Mouse (Mus musculus) layer of hippocampus, postnatal 36 days (tissue): ENCODE results near the gene Hoxa5. TPM values are rescaled to one million over a fixed set of nuclear protein-coding genes. Genes with fewer than 3 reads are reported as not detected.

Source experiments
- DNase-seq, 2 experiments: peaks; one replicate each; pipeline ENCODE4 v3.0.0; 2022
- total RNA-seq, 2 experiments: library from RNA; stranded (reverse); gene quantifications; 2 replicates each; pipeline ENCODE4 v1.2.3; 2021

Gene Hoxa5
- total RNA-seq, 2 experiments from 2014 or later = not detected

DNA sequence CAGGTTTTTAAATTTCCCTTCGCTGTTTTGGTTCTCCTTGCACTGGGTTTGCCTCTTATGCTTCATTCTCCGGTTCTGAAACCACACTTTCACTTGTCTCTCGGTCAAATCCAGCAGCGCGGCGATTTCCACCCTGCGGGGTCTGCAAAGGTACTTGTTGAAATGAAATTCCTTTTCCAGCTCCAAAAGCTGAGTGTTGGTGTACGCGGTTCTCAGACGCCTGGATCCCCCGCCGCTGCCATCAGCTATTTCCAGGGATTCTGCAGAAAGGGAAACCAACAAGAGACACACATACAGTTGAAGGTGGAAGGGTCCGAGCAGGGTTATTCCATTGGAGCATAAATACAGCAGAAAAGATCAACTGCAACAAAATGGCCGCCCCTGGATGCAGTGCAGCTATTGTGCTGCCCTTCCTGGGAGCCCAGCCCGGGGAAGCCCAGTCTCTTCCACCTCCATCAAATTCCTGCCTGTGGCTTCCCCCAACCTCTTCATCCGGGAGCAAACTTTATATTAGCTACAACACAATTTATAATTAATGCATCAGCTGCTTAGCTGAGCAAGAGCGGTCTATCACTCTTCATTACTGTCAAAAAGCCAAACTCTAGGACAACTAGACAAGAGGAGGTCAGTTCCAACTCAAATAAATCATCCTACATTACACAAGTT, 40.9 kb downstream of the Hoxa5 start:
- no peak for DNase-seq

GRCm38 (mm10) chr6:52162611-52163365, 41.6 kb downstream of the Hoxa5 start:
- DNase-seq = no peak

DNA sequence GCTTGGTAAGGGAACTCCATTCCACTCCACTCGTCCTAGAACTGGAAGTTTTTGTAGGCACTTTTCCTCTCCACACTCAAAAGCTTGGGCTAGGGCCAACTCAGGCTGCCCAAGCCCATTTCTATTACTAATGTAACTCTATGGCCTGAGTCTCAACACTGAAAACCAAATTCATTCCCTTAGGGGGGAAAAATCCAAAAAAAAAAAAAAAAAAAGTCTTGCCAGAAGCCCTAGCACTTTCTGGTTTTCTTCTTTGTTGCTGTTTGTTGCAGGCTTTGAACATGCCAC, 42.4 kb downstream of the Hoxa5 start:
- DNase-seq = no peak

DNA sequence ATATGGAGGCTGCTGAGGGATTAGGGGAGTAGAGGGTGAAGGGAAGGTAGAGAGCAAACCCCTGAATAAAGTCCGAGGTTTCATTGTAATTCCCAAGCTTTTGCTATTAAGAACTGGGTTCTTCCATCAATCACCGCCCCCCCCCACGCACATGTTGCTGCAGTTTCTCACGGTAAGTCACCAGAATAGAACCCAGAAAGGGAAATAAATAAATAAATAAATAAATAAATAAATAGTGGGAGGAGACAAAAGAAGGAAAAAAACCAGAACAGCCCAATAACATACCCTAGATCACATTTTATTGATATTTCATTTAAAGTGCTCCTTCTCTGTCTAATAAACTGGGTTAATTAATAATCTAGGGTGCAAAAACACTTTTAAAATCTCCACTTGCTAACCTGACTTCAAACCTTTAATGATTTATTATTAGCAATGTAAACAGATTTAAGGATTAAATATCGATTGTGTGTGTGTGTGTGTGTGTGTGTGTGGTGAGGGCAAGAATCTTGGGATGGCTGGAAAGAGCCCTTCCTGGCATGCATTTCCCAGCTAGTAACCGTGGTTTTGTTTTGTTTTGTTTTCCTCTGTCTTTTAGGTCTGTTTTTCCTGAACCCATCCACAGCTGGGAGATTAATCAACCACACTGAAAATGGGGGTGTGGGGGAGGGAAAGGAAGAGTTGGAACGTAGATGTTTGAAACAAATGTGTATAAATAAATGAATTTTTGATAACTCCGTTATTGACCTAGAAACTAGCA, 42.9 kb downstream of the Hoxa5 start:
- no peak for DNase-seq

DNA sequence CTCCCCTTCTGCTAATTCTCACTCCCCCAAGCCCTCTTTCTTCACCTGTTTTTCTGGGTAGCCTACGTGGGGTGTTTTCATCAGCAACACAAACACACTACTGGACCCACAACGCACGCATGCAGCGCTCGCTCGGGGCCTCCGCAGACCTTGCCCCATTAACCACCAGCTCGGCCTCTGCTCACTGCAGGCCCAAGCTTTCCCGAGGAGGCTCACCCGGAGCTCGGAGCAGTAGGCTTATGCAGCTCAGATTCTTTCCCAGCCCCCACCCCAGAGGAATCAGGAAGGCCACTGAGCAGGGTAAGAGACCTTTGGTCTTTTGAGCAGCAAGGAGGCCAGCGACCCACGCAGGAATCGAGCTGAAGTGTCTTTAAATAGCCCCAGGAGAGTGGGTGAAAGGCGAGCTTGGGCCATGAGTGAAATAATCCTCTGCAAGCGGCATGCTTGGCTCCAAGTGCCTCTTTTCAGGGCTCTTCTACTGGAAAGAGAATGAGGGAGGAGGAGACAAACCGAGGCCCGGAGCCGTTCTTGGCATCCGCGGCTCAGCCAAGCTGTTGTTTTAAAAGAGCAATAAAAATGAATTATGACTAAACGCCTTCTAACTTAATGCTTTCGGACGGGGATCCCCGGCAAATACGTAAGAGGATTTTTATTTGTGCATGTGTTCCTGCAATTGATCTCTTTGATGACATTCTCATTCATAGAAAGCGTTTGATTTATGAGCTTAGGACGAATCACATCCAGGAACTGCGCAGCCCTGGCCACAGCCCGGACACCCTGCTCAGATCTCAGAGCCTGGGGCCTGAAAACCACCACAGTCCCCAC, 43.7 kb downstream of the Hoxa5 start:
- DNase-seq = no peak

- no peak for DNase-seq
These were observed 44.4 kb downstream of the Hoxa5 start for GRCm38 (mm10) chr6:52159979-52160378.

- no peak for DNase-seq
These were observed 45.1 kb downstream of the Hoxa5 start for GRCm38 (mm10) chr6:52159164-52159761.

GRCm38 (mm10) chr6:52158276-52159051, 45.9 kb downstream of the Hoxa5 start, which contains the start of gene Hoxa1:
TSS of gene Hoxa1 (minus strand) at chr6:52158317.
- no peak for DNase-seq

DNA sequence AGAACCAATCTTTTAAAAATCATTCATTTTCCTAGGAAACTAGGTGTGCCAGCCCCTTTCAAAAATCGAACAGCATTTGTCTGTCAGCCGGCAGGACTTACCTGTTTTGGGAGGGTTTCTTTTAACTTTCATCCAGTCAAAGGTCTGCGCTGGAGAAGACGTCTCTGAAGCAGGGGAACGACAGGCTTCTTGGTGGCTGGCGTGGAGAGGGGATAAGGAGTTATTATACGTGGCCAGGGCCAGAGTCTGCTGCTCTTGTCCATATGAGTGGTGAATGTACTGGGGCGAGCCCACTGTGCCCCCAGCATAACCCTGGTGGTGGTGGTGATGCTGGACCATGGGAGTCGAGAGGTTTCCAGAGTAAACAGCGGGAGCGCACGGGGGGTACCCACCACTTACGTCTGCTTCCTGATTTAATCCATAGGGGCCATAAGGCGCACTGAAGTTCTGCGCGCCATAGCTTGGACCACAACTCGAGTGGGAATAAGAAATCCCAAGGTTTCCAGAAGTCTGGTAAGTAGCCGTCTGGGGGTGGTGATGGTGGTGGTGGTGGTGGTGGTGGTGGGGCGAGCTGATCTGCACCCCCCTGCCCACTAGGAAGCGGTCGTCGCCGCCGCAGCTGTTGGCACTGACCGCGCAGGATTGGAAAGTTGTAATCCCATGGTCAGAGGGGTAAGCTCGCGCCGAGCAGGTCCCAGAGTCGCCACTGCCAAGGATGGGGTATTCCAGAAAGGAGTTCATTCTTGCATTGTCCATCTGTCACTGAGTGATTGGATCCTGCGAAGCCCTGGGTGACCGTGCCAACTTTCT, 46.7 kb downstream of the Hoxa5 start:
- DNase-seq = no peak

GRCm38 (mm10) chr6:52156551-52157200, 47.7 kb downstream of the Hoxa5 start:
- DNase-seq = no peak

DNA sequence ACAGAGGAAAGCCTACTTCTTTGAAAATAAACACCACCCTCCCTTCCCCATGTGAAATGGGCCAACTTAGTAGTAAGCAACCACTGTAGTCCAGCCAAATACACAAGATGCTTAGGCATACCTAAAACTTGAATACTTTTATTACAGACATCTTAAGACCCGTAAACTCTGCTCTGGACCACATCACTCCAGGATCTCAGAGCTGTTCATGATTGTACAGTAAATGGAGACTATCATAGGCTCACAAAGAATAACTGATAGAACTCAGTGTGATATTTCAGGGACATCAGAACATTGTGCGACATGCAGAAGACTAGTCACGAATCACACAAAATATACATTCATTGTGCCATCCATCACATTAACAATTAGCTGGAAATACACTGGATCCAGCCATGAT, 48.9 kb downstream of the Hoxa5 start:
- DNase-seq = no peak

DNA sequence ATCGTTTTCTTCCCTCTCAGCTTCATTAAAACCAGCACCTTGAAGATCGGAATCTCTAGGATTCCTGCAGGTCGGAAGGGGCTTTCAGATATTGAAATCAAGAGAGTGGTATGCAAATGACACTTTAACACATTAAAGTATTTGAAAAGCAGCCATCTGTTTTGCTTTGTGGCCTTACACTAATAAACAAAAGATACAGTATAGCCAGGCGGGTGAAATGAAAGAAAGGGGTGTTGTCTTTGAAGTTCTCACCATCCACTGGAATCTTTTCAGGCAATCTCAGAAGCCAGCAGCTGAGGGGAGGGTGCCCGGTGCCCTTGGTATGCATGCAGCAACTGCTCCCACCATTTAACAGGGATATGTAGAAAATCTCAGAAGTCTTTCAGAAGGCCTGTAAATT, 50.3 kb downstream of the Hoxa5 start:
- DNase-seq = no peak

DNA sequence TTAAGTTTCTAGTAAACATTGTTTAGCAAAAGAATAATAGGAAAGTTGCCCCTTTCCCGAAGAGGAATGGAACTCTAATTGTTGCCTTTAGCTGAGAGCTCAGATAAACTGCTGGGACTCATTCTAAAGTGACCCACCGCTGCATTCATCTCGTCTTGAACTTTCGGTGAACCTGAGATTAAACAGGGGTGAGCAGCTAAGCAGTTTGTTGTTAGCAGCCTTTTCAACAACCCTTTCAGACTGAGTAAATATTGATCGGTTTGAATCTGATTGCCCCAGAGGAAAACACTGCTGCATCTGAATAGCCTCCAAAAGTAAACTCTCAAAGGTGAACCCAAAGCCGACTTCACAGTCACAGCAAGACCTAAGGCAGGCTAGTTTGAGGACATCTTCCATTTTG, 51.1 kb downstream of the Hoxa5 start:
- no peak for DNase-seq

DNA sequence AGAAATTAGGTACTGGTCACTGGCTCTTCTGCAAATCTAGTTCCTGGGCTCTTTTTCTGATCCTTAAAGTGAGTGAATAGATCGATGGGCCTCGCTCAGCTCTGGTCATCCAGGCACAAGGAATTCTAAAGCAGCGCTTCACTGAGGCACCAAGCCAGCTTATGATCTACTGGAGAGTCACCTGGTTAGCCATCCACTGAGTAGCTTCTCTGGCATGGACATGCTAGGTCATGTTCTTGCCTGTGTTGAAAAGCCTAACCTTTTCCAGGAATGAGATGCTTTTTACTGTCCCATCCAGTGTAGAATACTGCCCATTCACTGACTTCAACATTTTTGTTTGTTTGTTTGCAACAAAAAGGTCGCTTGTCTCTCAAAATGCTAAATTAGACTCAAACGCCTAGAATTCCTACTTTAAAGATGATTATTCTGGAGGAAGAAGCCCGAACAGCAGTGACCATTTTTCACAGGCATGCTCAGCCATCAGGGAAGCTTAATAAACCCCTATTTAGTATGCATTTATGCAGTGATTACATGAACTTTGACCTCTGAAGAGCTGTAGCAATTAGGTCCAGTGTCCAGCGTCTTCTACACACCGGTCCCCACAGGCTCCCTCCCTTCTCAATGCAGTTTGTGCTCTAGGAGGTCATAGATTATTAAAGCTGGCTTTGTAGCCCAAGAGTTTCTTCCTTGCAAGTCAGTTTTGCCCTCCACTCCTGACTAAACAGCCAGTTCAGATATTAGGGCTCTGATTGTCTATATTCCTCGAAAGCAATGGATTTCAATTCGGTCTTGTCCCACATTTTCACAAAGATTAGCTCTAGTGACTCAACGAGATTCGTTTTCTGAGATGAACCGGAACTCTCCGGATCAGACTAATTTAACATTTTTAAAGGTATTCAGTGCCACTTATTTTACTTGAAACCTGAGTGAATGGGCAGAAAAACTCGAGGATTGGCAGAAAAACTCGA, 51.9 kb downstream of the Hoxa5 start:
- DNase-seq = no peak
